ENCODE assay signal across 9 mouse cellular contexts in genomic region chr14:55095263-55095662, GRCm38 (mm10). TPM values are rescaled to one million over a fixed set of nuclear protein-coding genes. Genes with fewer than 3 reads are reported as not detected.
DNase-seq lines count a peak whose midpoint lies in the region; ATAC-seq lines count a peak whose summit lies in the region.
"Had no signal": no experiment of that assay in that cellular context is flagged by ENCODE, and none has a peak within 500 bp of the region (broad histone marks: within the 10 kb centered on the region; RNA-seq: fewer than 3 reads in every experiment).

No protein-coding gene starts in this region.

- peak overlapping the region; percentile 10; the same call in 1 of the 2 replicates for H3K27ac ChIP-seq in kidney, embryonic 14.5 days (ENCODE audit: low read depth, low read length)
- peak overlapping the region; percentile 90 for H3K27ac ChIP-seq in hindbrain, embryonic 14.5 days
- peak overlapping the region; percentile 97 for H3K27ac ChIP-seq in midbrain, embryonic 15.5 days

- no peaks in the 10 kb centered on the region for H3K27me3 ChIP-seq in kidney, embryonic 14.5 days (ENCODE audit: control insufficient read depth, insufficient read depth, low read length)
- no peaks in the 10 kb centered on the region for H3K27me3 ChIP-seq in hindbrain, embryonic 14.5 days (ENCODE audit: control insufficient read depth, insufficient read depth, low read length)
- no peaks in the 10 kb centered on the region for H3K27me3 ChIP-seq in midbrain, embryonic 15.5 days (replicated peaks)

- no peak for ATAC-seq in kidney, embryonic 14.5 days (ENCODE audit: low FRiP score, low TSS enrichment)
- ATAC-seq in common myeloid progenitor, adult 5-6 weeks (replicated peaks; ENCODE audit: low read depth, poor library complexity, severe bottlenecking): 0 out of 2 replicates have a peak, but pooled peaks have one; percentile 0
- no peak for ATAC-seq in hindbrain, embryonic 14.5 days (ENCODE audit: low FRiP score)
- no peak for ATAC-seq in midbrain, embryonic 15.5 days (replicated peaks)

- peak overlapping the region; percentile 57 for H3K4me2 ChIP-seq in kidney, embryonic 14.5 days (replicated peaks; ENCODE audit: low read depth, low read length)
- H3K4me2 ChIP-seq in hindbrain, embryonic 14.5 days (replicated peaks): peak overlapping the region; percentile 64
- H3K4me2 ChIP-seq in midbrain, embryonic 15.5 days: peak overlapping the region; percentile 72

- H3K9ac ChIP-seq in kidney, embryonic 14.5 days (ENCODE audit: low read depth, low read length): peak overlapping the region; percentile 57
- H3K9ac ChIP-seq in hindbrain, embryonic 14.5 days: peak overlapping the region; percentile 57
- H3K9ac ChIP-seq in midbrain, embryonic 15.5 days: peak overlapping the region; percentile 86

- WGBS in kidney, embryonic 14.5 days: 51% methylated on average over 9 of the region's 9 CpGs
- 58% methylated on average over 9 of the region's 9 CpGs for WGBS in hindbrain, embryonic 14.5 days
- 59% methylated on average over 9 of the region's 9 CpGs for WGBS in midbrain, embryonic 15.5 days

- no peaks in the 10 kb centered on the region for H3K9me3 ChIP-seq in kidney, embryonic 14.5 days (ENCODE audit: control insufficient read depth, low read length)
- H3K9me3 ChIP-seq in hindbrain, embryonic 14.5 days (ENCODE audit: control insufficient read depth, low read length): no peaks in the 10 kb centered on the region
- no peaks in the 10 kb centered on the region for H3K9me3 ChIP-seq in midbrain, embryonic 15.5 days

- peaks cover 25% of the 10 kb centered on the region; the same call in 1 of the 2 replicates for H3K4me1 ChIP-seq in kidney, embryonic 14.5 days (ENCODE audit: control insufficient read depth, insufficient read depth, low read length)
- peaks cover 29% of the 10 kb centered on the region for H3K4me1 ChIP-seq in hindbrain, embryonic 14.5 days (replicated peaks; ENCODE audit: control insufficient read depth, insufficient read depth, low read length)
- peaks cover 42% of the 10 kb centered on the region for H3K4me1 ChIP-seq in midbrain, embryonic 15.5 days

- peak overlapping the region; percentile 54 for H3K4me3 ChIP-seq in kidney, embryonic 14.5 days (ENCODE audit: low read length)
- peak overlapping the region; percentile 39 for H3K4me3 ChIP-seq in hindbrain, embryonic 14.5 days (replicated peaks; ENCODE audit: low read length)
- H3K4me3 ChIP-seq in midbrain, embryonic 15.5 days: peak overlapping the region; percentile 69

- H3K36me3 ChIP-seq in kidney, embryonic 14.5 days (ENCODE audit: control insufficient read depth, insufficient read depth, low read length): peaks cover 14% of the 10 kb centered on the region
- H3K36me3 ChIP-seq in hindbrain, embryonic 14.5 days (replicated peaks; ENCODE audit: control insufficient read depth, insufficient read depth): no peaks in the 10 kb centered on the region
- H3K36me3 ChIP-seq in midbrain, embryonic 15.5 days (replicated peaks): 0 out of 2 replicates have a peak, but pooled peaks cover 3% of the 10 kb centered on the region

- no peak for DNase-seq in kidney, adult 11 months
- no peak for DNase-seq in hindbrain, embryonic 14.5 days (ENCODE audit: low spot score)
- DNase-seq in embryo, embryonic 10.5 days (ENCODE audit: low spot score): no peak
- DNase-seq in thymus, postnatal 14 days: no peak
- no peak for DNase-seq in left cerebral cortex, adult 8-10 months (ENCODE audit: low spot score in 2 of 2)

RNA-seq across cellular contexts. Expression of gene Thtpa, which starts 0.7 kb away (rescaled TPM):
- polyA plus RNA-seq in kidney, embryonic 14.5 days (2014; fragmentation: Nextera tagmentation; extraction: Ambion mirVana): 14.5 and 21.8 TPM in 2 replicates
- total RNA-seq in common myeloid progenitor, adult 5-6 weeks (2017): 8.3 and 12.9 TPM in 2 replicates
- polyA plus RNA-seq in hindbrain, embryonic 14.5 days (2014; fragmentation: Nextera tagmentation; extraction: Ambion mirVana): 30.4 and 30.7 TPM in 2 replicates
- polyA plus RNA-seq in midbrain, embryonic 15.5 days (2015; fragmentation: Nextera tagmentation; extraction: Ambion mirVana): 38.8 and 39.5 TPM in 2 replicates
- total RNA-seq in left cerebral cortex, adult 8-10 months (2022): 10 to 100 TPM; 26.2 to 31.5 (median 26.4) TPM

RNA-seq across cellular contexts. Expression of gene Zfhx2, which starts 3.1 kb away (rescaled TPM):
- polyA plus RNA-seq in kidney, embryonic 14.5 days (2014; fragmentation: Nextera tagmentation; extraction: Ambion mirVana): 5.8 and 6.4 TPM in 2 replicates
- total RNA-seq in common myeloid progenitor, adult 5-6 weeks (2017): 2.0 and 5.0 TPM in 2 replicates
- 17.8 and 21.5 TPM in 2 replicates for polyA plus RNA-seq in hindbrain, embryonic 14.5 days (2014; fragmentation: Nextera tagmentation; extraction: Ambion mirVana)
- 33.7 and 37.5 TPM in 2 replicates for polyA plus RNA-seq in midbrain, embryonic 15.5 days (2015; fragmentation: Nextera tagmentation; extraction: Ambion mirVana)
- total RNA-seq in left cerebral cortex, adult 8-10 months (2022): 10 to 100 TPM; 36.0 to 41.7 (median 38.6) TPM

RNA-seq across cellular contexts. Expression of gene Ap1g2, which starts 11.1 kb away (rescaled TPM):
- 11.4 and 17.8 TPM in 2 replicates for polyA plus RNA-seq in kidney, embryonic 14.5 days (2014; fragmentation: Nextera tagmentation; extraction: Ambion mirVana)
- total RNA-seq in common myeloid progenitor, adult 5-6 weeks (2017): 25.1 and 30.9 TPM in 2 replicates
- polyA plus RNA-seq in hindbrain, embryonic 14.5 days (2014; fragmentation: Nextera tagmentation; extraction: Ambion mirVana): 6.3 and 8.6 TPM in 2 replicates
- polyA plus RNA-seq in midbrain, embryonic 15.5 days (2015; fragmentation: Nextera tagmentation; extraction: Ambion mirVana): 7.5 and 9.2 TPM in 2 replicates
- 10 to 100 TPM in 3 of 4 experiments, 1 to 10 TPM in 1; 9.1 to 12.7 (median 12.1) TPM for total RNA-seq in left cerebral cortex, adult 8-10 months (2022)

RNA-seq across cellular contexts. Expression of gene Jph4, which starts 21.5 kb away (rescaled TPM):
- 0.43 and 0.55 TPM in 2 replicates for polyA plus RNA-seq in kidney, embryonic 14.5 days (2014; fragmentation: Nextera tagmentation; extraction: Ambion mirVana)
- total RNA-seq in common myeloid progenitor, adult 5-6 weeks (2017): not detected in 2 replicates
- 35.4 and 42.7 TPM in 2 replicates for polyA plus RNA-seq in hindbrain, embryonic 14.5 days (2014; fragmentation: Nextera tagmentation; extraction: Ambion mirVana)
- 39.7 and 42.5 TPM in 2 replicates for polyA plus RNA-seq in midbrain, embryonic 15.5 days (2015; fragmentation: Nextera tagmentation; extraction: Ambion mirVana)
- total RNA-seq in left cerebral cortex, adult 8-10 months (2022): 100 to 1,000 TPM; 289 to 301 (median 292) TPM
- total RNA-seq: hematopoietic stem cell, adult 5-6 weeks had no signal

Comparison
In these comparisons a context has a peak if more than half of its experiments do, and no peak if none do; other contexts are left out.
1. H3K27ac ChIP-seq: peak in every context shown above with its lines; median percentile 97 in midbrain, embryonic 15.5 days; 90 in hindbrain, embryonic 14.5 days; 10 in kidney, embryonic 14.5 days.